Mouse (Mus musculus): ENCODE measurements at regions not wholly inside any gene's neighbourhood (a gene's known extent, or its start where the extent isn't known, plus 50 kb on each side); places are given as distances from the start of the nearest gene placed in this dataset.

GRCm38 (mm10) chr8:79534271-79534889 is 105.0 kb upstream of the Otud4 start:
- TF ChIP-seq CTCF (IDR thresholded peaks at IDR 0.05; ENCODE audit: low read depth, low read length) (no peak), GATA2 (IDR thresholded peaks at IDR 0.05; ENCODE audit: borderline replicate concordance, low read depth, low read length) (no peak)
